Mouse (Mus musculus) left cerebral cortex, postnatal 4 days (tissue): ENCODE results near the gene Wdr20. TPM values are rescaled to one million over a fixed set of nuclear protein-coding genes. Genes with fewer than 3 reads are reported as not detected.

Source experiments
- DNase-seq: peaks from one replicate; pipeline ENCODE4 v3.0.0-alpha.2; 2022
- intact Hi-C: fragments of 180-260 bp; cut with DNase I; formaldehyde crosslinking; loops from one replicate; pipeline ENCODE4 v1.15.1; 2025
- total RNA-seq, 2 experiments: library from RNA; stranded (reverse); gene quantifications; 2 replicates each; pipeline ENCODE4 v1.2.3; 2021

Gene Wdr20
- total RNA-seq, 2 experiments from 2014 or later: 37.8 to 46.8 TPM

DNA sequence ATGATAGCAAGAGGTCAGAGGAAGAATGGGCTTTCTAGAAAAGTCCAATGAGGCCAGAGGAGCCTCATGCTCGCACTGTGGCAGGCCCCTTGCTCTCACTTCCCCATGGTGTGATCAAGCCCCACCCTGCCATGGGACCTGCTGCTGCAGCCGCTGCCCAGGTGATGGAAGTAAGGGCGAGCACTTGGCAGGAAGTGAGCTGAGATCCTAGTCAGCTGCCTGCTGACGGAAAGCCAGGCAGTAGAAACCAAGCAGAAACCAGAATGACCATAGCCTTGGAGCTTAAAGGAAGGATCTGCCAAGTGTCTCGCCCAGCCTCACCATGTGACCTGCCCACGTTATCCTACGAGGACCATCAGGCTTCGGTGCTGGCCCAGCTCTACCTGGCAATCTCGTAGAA is 75.4 kb downstream of the Wdr20 start:
- DNase-seq: no peak
- intact Hi-C loops: no loop called here

DNA sequence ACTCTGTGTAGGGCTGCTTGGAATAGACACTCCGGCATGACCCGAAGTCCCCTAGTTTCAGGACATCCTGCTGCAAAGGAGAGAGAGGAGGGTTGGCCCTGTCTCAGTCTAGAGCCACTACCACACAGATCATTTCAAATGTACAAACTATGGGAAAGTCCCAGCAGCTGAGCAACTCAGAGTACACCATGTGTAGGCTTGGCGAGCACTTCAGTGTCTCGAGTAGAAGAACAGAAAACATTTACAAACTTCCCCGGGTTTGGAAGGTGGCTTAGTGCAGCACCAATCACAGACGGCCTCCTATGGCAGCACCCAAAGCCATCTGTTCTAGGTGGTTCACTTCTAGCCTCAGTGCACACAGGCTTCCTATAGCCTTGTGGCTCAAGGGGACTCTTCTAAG is 75.9 kb downstream of the Wdr20 start:
- intact Hi-C loops: no loop called here
- DNase-seq: no peak

DNA sequence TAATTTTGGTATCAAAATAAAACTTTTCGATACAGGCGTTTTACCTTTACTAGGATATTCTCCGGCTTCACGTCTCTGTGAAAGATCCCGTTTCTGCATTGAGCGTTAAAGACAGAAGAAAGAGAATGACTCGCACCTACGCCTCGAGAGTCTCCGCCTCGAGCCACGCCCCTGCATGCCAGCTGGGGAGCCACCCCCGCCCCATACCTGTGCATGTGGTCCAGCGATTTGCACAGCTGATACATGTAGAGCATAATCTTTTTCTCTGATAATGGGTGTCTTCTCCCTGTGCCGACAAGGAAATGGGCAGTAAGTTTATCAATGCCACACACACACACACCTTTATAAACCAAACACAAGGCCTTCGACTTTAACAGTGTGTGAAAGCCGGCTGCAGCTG is 77.2 kb downstream of the Wdr20 start:
- no peak for DNase-seq
- intact Hi-C loops: no loop called here

DNA sequence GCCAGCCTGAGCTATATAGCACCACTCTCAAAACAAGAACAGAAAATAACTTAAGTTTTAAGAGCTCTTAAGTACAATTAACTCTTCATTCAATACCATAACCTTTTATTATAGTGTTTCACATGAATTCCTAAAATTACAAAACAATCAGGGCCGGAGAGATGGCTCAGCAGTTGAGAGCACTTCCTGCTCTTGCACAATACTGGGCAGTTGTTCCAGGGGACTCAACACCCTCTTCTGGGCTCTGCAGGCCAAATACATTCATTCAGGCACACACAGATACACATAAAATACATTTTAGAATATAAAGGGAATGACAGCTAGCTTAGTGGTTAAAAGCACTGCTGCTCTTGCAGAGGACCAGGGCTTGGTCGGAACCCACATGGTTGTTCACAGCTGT is 79.1 kb downstream of the Wdr20 start:
- intact Hi-C loops: no loop called here
- no peak for DNase-seq

DNA sequence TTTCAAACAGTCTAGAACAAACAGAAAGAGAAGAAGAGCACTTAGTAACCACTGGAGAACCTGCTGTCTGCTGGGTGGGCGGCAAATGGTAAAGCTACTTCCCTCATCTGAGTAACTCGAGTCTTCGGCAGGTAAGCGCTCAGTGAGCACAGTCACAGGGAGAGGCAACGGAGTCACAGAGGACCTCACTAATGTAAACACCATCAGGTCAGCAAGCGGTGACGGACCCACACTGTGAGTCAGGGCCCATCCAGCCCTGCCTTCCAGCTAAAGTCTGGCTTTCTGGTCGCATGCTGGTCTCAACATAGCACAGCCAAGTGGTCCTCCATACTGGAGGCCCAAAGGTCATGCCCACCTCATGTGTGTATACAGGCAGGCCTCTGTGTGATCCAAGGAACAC is 81.6 kb downstream of the Wdr20 start:
- intact Hi-C loops: no loop called here
- DNase-seq: no peak

DNA sequence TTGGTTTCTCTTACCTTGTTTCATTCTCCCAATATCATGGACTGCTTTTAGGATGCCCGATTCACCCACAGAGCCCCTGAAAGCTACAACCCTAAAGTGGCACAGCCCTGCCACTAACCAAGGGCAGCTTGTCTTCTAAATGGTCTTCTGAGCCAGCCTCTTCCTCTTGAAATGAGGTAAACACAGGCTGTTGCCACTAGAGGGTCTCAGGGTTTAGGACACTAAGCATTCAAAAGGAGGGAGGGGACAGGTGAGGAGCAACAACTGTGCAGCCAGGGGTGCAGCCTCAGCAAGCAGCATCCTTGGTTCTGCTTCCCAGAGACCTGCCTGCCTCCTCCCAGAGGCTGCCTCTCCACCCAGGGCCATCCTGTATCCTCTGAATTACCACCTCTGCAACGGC is 84.0 kb downstream of the Wdr20 start:
- intact Hi-C loops: no loop called here
- no peak for DNase-seq

DNA sequence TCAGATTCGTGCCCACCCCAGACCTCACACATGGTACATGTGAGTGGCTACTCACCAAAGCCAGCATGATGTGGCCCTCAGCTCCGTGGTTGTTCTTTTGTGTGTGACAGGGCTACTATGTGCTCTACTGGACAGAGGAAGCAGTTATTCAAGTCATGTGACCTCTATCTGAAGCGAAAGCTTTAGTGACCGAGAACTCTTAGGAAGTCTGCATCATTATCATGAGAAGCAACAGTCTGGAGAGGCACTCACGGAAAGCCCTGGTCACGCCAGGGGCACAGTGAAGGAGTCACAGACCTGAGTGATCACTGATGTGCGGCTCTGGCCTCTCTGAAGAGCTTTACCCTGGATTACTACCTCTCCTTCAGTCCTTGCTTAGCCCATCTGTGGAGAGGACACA is 84.6 kb downstream of the Wdr20 start:
- no peak for DNase-seq
- intact Hi-C loops: no loop called here

DNA sequence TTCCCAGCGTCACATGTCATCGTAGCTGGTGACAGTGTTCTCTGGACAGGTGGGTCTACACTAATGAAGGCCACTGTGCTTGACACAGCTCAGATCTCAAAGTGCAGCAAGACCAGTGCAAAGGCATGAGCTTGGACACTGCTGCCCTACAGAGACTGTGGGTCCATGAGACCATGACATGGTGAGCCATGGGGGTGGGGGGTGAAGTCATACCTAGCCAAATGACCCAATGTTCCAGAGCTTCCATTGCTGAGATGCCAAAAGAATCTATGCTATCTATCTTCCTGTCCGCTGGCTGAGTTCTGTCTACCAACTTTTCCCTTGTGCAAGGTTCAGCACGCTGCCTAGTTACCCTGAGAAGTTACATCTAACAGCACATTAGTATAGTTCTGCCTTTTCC is 91.2 kb downstream of the Wdr20 start:
- intact Hi-C loops: no loop called here
- no peak for DNase-seq

DNA sequence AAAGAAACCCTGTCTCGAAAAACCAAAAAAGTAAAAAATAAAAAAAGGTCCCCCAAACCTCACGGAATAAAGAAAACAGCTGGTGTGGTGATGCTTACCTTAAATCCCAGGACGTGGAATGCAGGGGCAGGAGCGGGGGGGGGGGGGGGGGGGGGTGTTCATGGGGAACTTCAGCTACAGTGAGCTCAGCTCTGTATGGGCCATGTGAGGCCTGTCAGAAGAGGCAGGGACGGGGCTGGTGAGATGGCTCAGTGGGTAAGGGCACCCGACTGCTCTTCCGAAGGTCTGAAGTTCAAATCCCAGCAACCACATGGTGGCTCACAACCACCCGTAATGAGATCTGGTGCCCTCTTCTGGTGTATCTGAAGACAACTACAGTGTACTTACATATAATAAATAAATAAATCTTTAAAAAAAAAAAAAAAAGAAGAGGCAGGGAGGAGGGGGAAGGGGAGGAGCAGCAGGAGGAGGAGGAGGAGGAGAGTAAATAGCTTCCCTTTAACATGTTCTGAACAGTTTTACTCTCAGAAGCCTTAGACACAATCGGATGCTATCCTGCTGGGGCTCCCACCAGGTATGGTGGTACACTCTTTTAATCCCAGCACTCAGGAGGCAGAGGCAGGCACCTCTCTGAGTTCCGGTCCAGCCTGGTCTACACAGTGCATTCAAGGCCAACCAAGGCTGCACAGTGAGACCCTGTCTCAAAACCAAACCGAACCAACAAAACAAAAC is 92.7 kb downstream of the Wdr20 start:
- intact Hi-C loops: no loop called here
- DNase-seq: no peak

DNA sequence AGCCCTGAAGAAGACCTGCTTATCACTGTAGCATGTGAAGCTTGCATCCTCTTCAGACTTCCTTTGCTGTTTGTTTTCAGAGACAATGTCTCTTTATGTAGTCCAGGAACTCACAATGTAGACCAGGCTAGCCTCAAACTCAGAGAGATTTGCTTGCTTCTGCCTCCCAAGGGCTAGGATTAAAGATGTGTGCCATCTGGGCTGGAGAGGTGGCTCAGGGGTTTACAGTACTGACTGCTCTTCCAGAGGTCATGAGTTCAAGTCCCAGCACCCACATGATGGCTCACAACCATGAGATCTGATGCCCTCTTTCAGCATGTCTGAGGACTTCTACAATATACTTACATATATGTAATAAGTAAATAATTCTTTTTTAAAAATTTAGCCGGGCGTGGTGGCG is 97.4 kb downstream of the Wdr20 start:
- intact Hi-C loops: no loop called here
- DNase-seq: no peak

DNA sequence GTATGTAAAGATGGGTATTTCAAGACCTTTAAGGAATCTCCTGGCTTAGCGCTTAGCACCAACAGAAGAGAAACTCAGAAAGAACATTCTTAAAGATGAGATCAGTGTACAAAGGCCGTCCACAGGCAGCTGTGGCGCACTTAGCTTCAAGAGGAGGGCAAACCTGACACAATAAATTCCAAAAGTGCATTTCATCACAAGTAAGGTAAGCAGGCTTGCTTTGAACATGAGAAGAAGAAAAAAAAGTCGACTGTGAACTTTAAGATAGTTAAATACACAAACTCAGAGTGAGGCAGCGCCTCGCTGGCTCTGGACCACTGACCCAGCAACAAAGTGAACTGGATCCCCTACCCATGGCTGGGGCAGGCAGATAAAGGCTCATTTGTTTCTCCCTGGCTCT is 99.0 kb downstream of the Wdr20 start:
- intact Hi-C loops: no loop called here

DNA sequence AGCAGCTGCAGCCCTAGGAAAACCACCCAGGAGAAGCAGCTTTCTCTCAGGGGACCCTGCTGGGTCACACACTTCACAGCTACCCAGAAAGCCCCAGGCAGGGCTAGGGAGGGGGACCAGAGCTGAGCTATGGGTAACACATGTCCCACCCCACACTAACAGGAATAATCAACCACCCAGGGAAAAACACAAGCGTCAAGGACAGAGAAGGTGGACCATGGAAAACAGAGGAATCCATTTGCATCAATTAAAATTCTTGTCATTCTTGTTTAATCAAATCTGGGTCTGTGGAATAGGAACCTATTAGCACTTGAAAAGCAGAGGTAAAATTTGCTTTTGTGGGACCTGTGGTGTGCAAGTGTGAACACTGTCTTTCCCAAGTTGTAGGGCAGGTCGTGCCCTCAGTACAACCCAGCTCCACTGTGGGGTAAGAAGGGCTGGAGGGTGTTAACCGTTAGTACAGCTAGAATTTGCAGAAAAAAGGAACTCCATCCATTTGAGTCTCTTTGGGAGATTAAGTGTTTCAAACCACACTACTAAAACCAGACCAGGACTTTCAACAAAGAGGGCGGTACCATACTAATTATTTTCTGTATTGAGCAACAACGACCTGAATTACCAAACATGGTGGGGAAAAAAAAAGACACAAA is 99.6 kb downstream of the Wdr20 start:
- intact Hi-C loops: no loop called here
- no peak for DNase-seq

More for the DNA sequence above, 99.0 kb downstream of the Wdr20 start:
- DNase-seq: no peak

DNA sequence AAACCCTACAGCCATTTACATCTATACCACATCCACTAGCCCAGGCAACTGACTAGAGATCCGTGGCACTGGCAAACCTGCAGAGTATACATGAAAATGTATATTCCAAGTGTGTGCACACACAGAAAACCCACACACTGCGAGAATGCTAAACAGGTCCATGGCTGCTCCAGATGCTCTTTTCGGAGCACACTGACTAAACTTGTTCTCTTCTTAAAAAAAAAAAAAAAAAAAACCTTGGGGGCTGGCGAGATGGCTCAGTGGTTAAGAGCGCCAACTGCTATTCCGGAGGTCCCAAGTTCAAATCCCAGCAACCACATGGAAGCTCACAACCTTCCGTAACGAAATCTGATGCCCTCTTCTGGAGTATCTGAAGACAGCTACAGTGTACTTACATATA is 100.1 kb downstream of the Wdr20 start:
- intact Hi-C loops: no loop called here
- no peak for DNase-seq

DNA sequence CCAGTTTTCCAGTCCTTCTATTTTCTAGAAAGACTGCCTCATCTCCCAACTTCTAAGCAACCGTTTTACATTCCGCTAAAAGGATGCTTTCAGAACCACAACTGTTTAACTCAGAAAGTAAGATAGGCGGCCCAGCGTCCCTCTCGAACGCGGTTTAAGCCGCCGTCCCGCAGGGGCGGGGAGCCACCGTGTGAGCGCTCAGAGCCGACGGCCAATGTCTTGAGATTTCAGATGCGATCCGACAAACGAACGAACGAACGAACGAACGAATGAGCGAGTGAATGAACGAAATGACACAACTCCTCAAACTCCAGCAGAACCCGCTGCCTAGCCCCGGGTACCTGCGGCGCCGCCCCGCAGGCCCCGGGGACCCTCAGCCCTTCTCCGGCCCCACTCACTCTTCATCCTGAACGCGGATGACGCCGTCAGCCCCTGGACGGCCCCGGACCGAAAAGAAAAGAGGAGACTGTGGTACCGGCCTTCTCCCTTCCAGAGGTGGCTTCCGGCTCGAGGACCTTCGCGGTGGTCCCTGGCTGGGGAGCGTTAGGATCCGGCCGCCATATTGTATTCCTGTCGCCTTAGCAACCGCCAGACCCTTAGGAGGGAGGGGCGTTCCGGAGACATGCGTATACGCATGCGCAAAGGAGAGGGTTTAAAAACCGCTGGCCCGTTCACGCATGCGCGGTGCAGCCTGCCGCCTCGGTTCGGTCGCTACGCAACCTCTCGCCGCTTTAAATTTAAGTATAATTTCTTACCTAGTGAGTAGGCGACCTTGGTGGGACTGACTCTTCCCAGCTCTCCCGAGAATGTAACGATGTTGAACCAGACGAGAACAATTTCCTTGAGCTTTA is 102.8 kb downstream of the Wdr20 start, which contains the start of gene Mok:
TSS of gene Mok (minus strand) at position 592 of the 851 bp plus-strand sequence.
- intact Hi-C loops: loop anchor here (5.0 to 10.0 kb wide), 4 partner anchors 106 to 423 kb away; partner anchors contain the start of gene Wdr20
- peak; percentile 97 for DNase-seq

DNA sequence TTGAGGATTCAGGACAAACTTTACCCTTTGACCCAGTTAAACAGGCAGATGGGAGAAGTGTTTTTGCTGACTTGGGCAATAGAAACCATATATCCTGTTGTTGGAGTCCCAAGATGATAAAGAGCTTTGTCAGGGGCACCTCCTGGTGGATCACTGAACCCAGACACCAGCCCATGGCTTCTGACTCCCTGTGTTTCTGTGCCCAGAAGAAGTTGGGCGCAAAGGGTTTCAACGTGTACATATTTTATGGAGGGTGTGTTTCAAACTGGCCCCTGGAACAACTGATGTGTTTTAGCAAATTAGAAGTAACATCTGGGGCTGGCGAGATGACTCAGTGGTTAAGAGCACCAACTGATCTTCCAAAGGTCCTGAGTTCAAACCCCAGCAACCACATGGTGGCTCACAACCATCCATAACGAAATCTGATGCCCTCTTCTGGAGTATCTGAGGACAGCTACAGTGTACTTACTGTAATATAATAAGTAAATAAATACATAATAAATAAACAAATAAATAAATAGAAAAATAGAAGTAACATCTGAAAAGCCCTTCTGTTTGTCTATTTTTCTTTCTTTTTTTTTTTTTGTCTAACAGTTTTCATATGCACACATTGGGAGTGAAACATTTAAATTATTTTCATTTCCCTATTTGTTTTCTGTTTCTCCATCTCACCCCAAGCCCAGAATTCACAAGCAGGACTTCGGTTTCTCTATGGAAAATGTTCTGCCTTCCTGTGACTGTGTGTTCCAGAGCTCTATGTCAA is 104.2 kb downstream of the Wdr20 start:
- DNase-seq: no peak
- intact Hi-C loops: loop anchor here (5.0 to 10.0 kb wide), 4 partner anchors 107 to 425 kb away; partner anchors contain the start of gene Wdr20

DNA sequence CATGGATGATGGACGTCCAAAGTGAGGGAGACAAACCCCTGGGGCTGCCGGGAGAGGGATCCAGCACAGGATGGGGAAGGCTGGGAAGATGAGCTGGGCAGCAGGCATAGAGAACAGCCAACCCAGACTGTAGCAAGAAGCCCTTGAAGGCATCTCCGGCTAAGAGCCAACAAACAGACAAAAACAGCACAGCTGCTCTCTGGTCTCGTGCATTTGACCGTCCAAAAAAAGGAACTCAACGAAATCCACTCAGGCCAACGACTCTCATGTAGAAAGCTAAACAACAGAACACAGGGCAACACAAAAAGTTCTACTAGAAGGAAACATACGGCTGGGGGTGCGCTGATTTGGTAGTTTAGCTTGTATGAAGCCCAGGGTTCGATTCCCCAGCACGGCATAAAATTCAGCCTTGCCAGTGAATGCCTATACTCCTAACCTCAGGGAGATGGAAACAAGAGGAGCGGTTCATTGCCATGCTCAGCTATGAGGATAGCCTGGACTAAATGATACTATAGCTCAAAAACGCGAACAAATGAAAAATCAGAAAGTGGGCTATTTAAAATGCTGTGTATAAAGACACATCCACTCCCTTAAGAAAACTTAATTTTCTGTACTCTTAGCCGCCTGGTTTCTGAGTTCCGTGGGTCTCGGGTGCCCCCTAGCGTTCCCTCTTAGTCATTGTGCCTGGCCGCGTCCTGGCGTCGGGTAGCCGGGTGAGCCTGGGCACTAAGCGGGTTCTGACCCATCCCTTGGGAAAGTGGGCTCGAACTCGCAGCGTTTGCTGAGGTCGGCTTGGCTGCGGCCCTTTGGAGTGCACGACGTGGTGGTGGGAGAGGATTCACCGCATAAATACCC is 105.7 kb downstream of the Wdr20 start:
- peak; percentile 78 for DNase-seq
- intact Hi-C loops: loop anchor here (5.0 to 10.0 kb wide), 4 partner anchors 109 to 426 kb away; partner anchors contain the start of gene Wdr20

DNA sequence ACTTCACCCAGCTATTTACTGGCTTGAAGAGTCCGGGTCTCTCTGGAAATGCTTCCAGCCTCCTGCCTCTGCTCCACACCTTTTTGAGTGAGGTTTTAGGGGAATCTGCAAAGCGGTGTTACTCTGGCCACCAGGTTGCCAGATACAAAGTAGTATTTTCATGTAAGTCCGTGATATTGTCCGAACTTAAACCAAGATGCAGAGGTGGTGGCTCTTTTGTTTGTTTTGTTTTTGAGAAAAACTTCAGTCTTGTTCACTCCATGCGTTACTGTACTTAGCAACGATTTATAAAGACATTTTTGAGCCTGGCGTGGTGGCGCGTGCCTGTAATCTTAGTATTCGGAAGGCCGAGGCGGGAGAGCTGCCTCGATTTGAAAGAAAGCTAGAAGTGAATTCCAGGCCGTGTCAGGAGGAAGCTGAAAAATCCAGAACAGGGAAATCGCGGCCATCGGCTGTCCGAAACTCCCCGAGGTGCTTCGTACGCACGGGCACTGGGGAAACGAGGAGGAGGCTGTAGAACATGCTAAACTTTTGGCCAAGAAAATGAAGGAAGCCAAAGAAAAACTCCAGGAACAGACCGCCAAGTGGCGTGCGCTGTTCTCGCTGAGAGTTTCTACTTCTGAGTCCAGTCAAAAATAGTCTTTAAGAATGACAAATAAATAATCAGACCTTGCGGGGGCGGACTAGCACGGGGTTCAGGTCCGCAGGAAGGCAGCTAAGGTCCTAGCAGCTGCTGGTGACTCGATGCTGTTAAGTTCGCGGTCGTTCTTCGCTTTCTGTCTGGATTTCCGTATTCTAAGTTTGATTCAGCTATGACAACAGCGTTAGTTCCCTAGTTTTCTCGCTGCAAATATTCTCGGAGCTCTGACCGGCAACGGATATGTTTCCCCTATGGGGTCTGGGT is 106.7 kb downstream of the Wdr20 start:
- no peak for DNase-seq
- intact Hi-C loops: loop anchor here (5.0 to 10.0 kb wide), 4 partner anchors 110 to 427 kb away; partner anchors contain the start of gene Wdr20

DNA sequence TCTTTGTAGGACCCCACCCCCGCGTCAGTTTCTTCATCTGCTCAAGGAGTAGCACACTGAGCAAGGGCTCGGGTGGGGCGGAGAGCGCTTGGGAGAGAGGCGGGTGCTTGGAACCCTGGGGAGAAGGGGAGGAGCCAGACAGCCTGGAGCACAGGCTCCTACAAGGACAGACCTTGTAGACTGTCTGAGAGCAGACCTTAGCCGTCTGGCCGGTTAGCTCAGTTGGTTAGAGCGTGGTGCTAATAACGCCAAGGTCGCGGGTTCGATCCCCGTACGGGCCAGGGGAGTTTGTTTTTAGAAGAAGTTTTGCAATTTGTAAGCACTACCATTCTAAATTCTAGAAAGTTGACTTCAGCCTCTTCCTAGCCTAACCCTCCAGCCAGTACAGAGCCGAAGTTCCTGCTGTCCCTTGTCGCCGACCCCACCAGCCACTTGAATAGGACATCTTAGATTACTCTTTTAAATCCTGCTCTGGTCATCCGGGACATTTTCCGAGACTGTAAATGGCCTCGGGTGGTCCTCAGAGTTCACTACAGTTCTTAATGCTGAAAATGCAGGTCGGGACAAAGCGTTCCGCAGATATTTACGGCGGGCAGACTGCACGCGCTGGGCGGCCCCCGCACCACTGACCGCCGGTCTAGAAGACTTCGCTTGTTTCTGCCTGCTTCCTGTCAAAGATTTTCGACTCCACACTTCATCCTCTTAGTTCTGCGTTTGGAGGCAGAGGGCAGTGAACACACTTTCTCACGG is 107.6 kb downstream of the Wdr20 start:
- intact Hi-C loops: loop anchor here (10.0 kb wide), 2 partner anchors 111 to 231 kb away; partner anchors contain the start of gene Wdr20
- peak; percentile 78 for DNase-seq
